Mouse (Mus musculus) heart, embryonic 14.5 days (tissue): Measurements from ENCODE around the gene Muc2. TPM values are rescaled to one million over a fixed set of nuclear protein-coding genes. Genes with fewer than 3 reads are reported as not detected.

Experiments
- ATAC-seq: fragments of 200-750 bp; cut with Nextera tagmentation; 2 replicates; pipeline ENCODE4 v1.8.0; 2017; ENCODE audit warnings: low read depth, moderate TSS enrichment; ENCODE audit not compliant: insufficient number of reproducible peaks, insufficient read depth, low FRiP score
- H3K27ac ChIP-seq, 2 experiments: fragments of 200-500 bp in 1 of 2; fragments of 300-500 bp in 1 of 2; sonication (generic) in 1 of 2; replicated peaks in 1 of 2; 2 replicates each; pipeline ENCODE4 v1.5.1; 2012 to 2014; ENCODE audit warnings: low read depth in 2 of 2, low read length in 2 of 2, control low read depth in 1 of 2, mild to moderate bottlenecking in 1 of 2, mixed read lengths in 1 of 2; ENCODE audit not compliant: control insufficient read depth in 1 of 2, insufficient read depth in 1 of 2
- H3K27me3 ChIP-seq: fragments of 300-500 bp; sonication (generic); 2 replicates; pipeline ENCODE4 v1.6.1; 2014; ENCODE audit warnings: mild to moderate bottlenecking, low read length, control low read depth; ENCODE audit not compliant: control insufficient read depth, insufficient read depth
- H3K36me3 ChIP-seq: fragments of 300-500 bp; sonication (generic); 2 replicates; pipeline ENCODE4 v1.6.1; 2014; ENCODE audit warnings: mild to moderate bottlenecking, control low read depth, low read length, mixed read lengths; ENCODE audit not compliant: control insufficient read depth, insufficient read depth
- H3K4me1 ChIP-seq, 2 experiments: fragments of 200-500 bp in 1 of 2; fragments of 300-500 bp in 1 of 2; sonication (generic) in 1 of 2; 2 replicates each; pipeline ENCODE4 v1.6.1; 2012 to 2014; ENCODE audit warnings: low read length in 2 of 2, control low read depth in 1 of 2, mixed read lengths in 1 of 2; ENCODE audit not compliant: control insufficient read depth in 2 of 2, insufficient read depth in 2 of 2
- H3K4me2 ChIP-seq: fragments of 300-500 bp; sonication (generic); 2 replicates; pipeline ENCODE4 v1.6.1; 2014; ENCODE audit warnings: mild to moderate bottlenecking, low read length
- H3K4me3 ChIP-seq, 2 experiments: fragments of 200-500 bp in 1 of 2; fragments of 300-500 bp in 1 of 2; sonication (generic) in 1 of 2; 2 replicates each; pipeline ENCODE4 v1.5.1; 2012 to 2014; ENCODE audit warnings: low read length in 2 of 2, mild to moderate bottlenecking in 2 of 2, control low read depth in 1 of 2, low read depth in 1 of 2, moderate library complexity in 1 of 2; ENCODE audit not compliant: control insufficient read depth in 1 of 2, insufficient read depth in 1 of 2
- H3K9ac ChIP-seq: fragments of 300-500 bp; sonication (generic); 2 replicates; pipeline ENCODE4 v1.6.1; 2014; ENCODE audit warnings: mild to moderate bottlenecking, low read length
- H3K9me3 ChIP-seq: fragments of 300-500 bp; sonication (generic); 2 replicates; pipeline ENCODE4 v1.6.1; 2016; ENCODE audit warnings: low read length, control low read depth; ENCODE audit not compliant: control insufficient read depth
- WGBS: fragments of 180-500 bp; shearing (Covaris S2); extraction: QIAGEN DNeasy Blood & Tissue Kit; methylation state at CpG from one replicate; pipeline ENCODE4 v1.1.7; 2014; 5-methylcytosine and 5-hydroxymethylcytosine counted together
- polyA plus RNA-seq: library from polyadenylated mRNA; unstranded; fragments of >200 nt; fragmentation: Nextera tagmentation; extraction: Ambion mirVana; gene quantifications from 2 replicates; pipeline ENCODE4 v1.2.1, GENCODE M21; 2014

Muc2 gene
- polyA plus RNA-seq, 1 experiment from 2014 or later = 0.31 TPM

GRCm38 (mm10) chr7:141794251-141794650 is 104.1 kb downstream of the Muc2 start:
- no peaks in the 10 kb centered on the region for H3K4me1 ChIP-seq
- 100% methylated on average over 1 of the region's 1 CpGs for WGBS
- H3K27ac ChIP-seq = no peak overlapping the region
- no peaks in the 10 kb centered on the region for H3K36me3 ChIP-seq
- no peak overlapping the region for H3K4me3 ChIP-seq
- no peak for ATAC-seq
- H3K27me3 ChIP-seq = no peaks in the 10 kb centered on the region
- no peak overlapping the region for H3K9ac ChIP-seq
- no peak overlapping the region for H3K4me2 ChIP-seq
- peaks cover 28% of the 10 kb centered on the region for H3K9me3 ChIP-seq

DNA sequence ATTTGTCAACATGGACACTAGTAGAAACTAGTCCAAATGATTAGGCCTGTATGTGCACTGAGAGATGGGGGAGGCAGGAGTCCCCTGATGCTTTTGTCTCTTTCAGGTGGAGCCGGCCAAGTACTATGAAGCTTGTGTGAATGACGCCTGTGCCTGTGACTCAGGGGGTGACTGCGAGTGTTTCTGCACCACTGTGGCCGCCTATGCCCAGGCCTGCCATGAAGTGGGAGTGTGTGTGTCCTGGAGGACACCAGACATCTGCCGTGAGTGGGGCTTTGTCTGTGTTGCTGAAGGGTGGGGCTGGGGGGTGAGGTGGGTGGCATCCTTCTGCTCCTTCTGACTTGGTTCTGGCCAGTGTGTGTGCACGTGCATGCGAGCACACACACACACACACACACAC is 113.1 kb downstream of the Muc2 start:
- no peak overlapping the region for H3K4me3 ChIP-seq
- no peak for ATAC-seq
- no peak overlapping the region for H3K4me2 ChIP-seq
- H3K9me3 ChIP-seq = peaks cover 10% of the 10 kb centered on the region
- WGBS = 89% methylated on average over 7 of the region's 7 CpGs
- H3K4me1 ChIP-seq = no peaks in the 10 kb centered on the region; a peak in 1 of 4 replicates
- H3K9ac ChIP-seq = no peak overlapping the region
- no peaks in the 10 kb centered on the region for H3K36me3 ChIP-seq
- H3K27ac ChIP-seq = no peak overlapping the region
- H3K27me3 ChIP-seq = no peaks in the 10 kb centered on the region

Other genes with a start within 250 kb of the Muc2 start
- 6.1 and 7.1 TPM in 2 replicates for gene Pidd1, start 246.3 kb upstream of the Muc2 start, polyA plus RNA-seq
- gene Rplp2, start 243.0 kb upstream of the Muc2 start, polyA plus RNA-seq = 874 and 975 TPM in 2 replicates
- gene Pnpla2, start 235.1 kb upstream of the Muc2 start, polyA plus RNA-seq = 48.7 and 49.0 TPM in 2 replicates
- 20.4 and 25.6 TPM in 2 replicates for gene Cracr2b, start 229.2 kb upstream of the Muc2 start, polyA plus RNA-seq
- gene Cd151, start 222.9 kb upstream of the Muc2 start, polyA plus RNA-seq = 77.5 and 115 TPM in 2 replicates
- gene Polr2l, start 215.2 kb upstream of the Muc2 start, polyA plus RNA-seq = 73.2 and 78.0 TPM in 2 replicates
- gene Tspan4, start 215.1 kb upstream of the Muc2 start, polyA plus RNA-seq = 61.5 and 65.0 TPM in 2 replicates
- gene Chid1, start 150.5 kb upstream of the Muc2 start, polyA plus RNA-seq = 32.5 and 33.3 TPM in 2 replicates
- gene Ap2a2, start 128.2 kb upstream of the Muc2 start, polyA plus RNA-seq = 48.1 and 49.9 TPM in 2 replicates
- gene Muc6, start 35.0 kb upstream of the Muc2 start, polyA plus RNA-seq = 0.09 and 0.11 TPM in 2 replicates
- gene Muc5ac, start 98.6 kb downstream of the Muc2 start, polyA plus RNA-seq = 0.07 TPM in 1 of 2 replicates, not detected in the other
- 0.04 TPM in 2 replicates for gene Muc5b, start 148.7 kb downstream of the Muc2 start, polyA plus RNA-seq
- gene Tollip, start 228.2 kb downstream of the Muc2 start, polyA plus RNA-seq = 41.5 and 41.7 TPM in 2 replicates